Mouse (Mus musculus): ENCODE measurements around the gene Farp1. TPM values are rescaled to one million over a fixed set of nuclear protein-coding genes. Genes with fewer than 3 reads are reported as not detected.

Farp1 gene
- total RNA-seq, 2 experiments from 2014 or later, result 127 to 137 TPM

DNA sequence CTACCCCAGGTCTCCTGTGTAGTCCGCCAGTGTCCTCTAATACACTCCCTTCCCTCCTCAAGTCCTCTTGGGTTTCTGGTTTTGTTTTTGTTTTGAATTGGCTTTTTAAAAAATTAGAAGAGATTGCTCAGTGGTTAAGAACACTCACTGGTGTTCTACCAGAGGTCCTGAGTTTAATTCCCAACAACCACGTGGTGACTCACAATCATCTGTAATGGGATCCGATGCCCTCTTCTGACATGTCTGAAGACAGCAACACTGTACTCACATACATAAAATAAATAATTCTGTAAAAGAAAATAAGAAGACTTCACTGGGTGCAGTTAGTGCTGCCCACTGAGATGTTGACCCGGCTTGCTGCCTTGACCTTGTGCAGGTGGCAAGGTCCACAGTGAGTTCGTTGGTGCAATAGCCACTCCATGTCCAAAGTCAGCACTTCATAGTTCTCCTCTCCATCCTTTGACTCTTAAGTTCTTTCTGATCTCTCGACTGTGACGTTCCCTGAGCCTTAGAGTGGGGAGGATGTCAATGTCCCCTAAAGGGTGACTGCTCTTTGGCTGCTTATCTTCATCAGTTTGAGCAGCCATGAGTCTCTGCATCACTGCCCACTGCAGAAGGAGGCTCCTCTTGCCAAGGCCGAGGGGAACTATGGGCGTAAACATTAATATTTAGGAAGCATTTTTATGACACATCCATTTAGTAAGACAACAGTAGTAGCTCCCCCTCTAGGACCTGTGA lies 194.2 kb downstream of the Farp1 start:
- intact Hi-C loops (cut with DNase I), result loop anchor here (10.0 kb wide), 1 partner anchor 394 kb away; no protein-coding TSS in a partner anchor
- DNase-seq (ENCODE audit: low spot score in 2 of 2), result no peak

GRCm38 (mm10) chr14:121231232-121231631 lies 196.2 kb downstream of the Farp1 start:
- intact Hi-C loops (cut with DNase I), result loop anchor here (10.0 kb wide), 1 partner anchor 306 kb away; no protein-coding TSS in a partner anchor
- no peak for DNase-seq (ENCODE audit: low spot score in 2 of 2)

GRCm38 (mm10) chr14:121234741-121235307 lies 199.8 kb downstream of the Farp1 start:
- no peak for DNase-seq (ENCODE audit: low spot score in 2 of 2)
- intact Hi-C loops (cut with DNase I), result loop anchor here (10.0 kb wide), 1 partner anchor 310 kb away; no protein-coding TSS in a partner anchor

DNA sequence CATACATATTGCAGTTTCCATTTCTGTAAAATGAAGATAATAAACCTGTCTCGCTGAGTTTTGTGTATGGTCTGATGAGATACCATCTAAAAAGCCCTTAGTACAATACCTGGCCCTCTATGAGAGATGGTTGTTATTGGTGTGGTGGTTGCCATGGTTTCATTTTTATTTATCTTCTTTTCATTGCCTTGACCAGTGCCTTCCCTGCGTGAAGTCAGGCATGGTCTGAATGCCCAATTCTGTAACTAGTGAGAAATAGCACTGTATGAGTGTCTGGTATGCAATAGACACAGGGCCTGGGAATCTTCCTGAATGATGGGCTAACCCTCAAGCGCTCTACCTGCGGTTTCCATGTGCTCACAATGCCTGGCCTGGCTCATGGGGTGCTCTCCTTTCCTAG lies 201.7 kb downstream of the Farp1 start:
- intact Hi-C loops (cut with DNase I), result loop anchor here (10.0 kb wide), 1 partner anchor 312 kb away; no protein-coding TSS in a partner anchor
- DNase-seq (ENCODE audit: low spot score in 2 of 2), result no peak

GRCm38 (mm10) chr14:121238727-121239126 lies 203.7 kb downstream of the Farp1 start:
- intact Hi-C loops (cut with DNase I), result loop anchor here (10.0 kb wide), 1 partner anchor 314 kb away; no protein-coding TSS in a partner anchor
- DNase-seq (ENCODE audit: low spot score in 2 of 2), result no peak

DNA sequence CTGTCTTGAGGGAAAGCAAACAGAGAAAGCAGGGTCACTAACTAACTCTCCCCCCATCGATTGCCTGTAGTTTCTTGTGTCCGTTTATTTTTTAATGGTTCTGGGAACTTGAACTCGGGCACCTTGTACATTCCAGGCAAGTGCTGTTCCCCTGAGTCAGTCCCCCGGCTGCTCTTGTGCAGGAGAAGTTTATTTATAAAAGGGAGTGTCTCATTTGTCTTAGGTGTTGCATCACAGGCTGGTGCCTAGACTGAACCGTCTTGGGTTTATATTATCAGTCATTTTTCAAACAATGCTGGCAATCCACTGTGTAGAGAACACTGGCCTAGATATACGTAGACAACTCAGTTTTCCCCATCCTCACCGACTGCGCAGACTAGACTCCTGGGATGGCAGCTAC lies 204.4 kb downstream of the Farp1 start:
- intact Hi-C loops (cut with DNase I), result loop anchor here (10.0 kb wide), 1 partner anchor 315 kb away; no protein-coding TSS in a partner anchor
- DNase-seq (ENCODE audit: low spot score in 2 of 2), result no peak

GRCm38 (mm10) chr14:121244104-121244503 lies 209.1 kb downstream of the Farp1 start:
- intact Hi-C loops (cut with DNase I), result no loop called here
- DNase-seq (ENCODE audit: low spot score in 2 of 2), result no peak

GRCm38 (mm10) chr14:121246048-121246731 lies 211.2 kb downstream of the Farp1 start:
- intact Hi-C loops (cut with DNase I), result no loop called here
- DNase-seq (ENCODE audit: low spot score in 2 of 2), result peak in 1 of 2 experiments; percentile 40

GRCm38 (mm10) chr14:121247287-121247686 lies 212.3 kb downstream of the Farp1 start:
- DNase-seq (ENCODE audit: low spot score in 2 of 2), result no peak
- intact Hi-C loops (cut with DNase I), result no loop called here

DNA sequence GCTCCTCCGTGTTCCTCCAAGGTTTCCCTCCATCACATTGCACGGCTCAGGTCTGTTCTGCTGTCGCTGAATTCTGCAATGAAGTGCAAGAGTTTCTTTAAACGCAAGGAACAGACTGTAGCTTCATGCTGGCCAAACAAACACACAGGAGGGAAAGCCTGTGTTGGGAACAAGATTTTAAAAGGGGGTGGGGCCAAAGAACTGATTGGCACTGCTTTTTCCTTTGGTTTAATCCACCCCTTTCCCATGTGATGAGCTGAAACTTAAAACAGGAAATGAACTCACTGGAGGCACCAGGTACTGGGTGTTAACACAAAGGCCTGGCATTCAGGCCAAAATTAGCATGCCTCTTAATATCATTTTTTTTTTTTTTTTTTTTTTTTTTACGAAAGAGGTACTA lies 213.3 kb downstream of the Farp1 start:
- intact Hi-C loops (cut with DNase I), result no loop called here
- DNase-seq (ENCODE audit: low spot score in 2 of 2), result no peak

DNA sequence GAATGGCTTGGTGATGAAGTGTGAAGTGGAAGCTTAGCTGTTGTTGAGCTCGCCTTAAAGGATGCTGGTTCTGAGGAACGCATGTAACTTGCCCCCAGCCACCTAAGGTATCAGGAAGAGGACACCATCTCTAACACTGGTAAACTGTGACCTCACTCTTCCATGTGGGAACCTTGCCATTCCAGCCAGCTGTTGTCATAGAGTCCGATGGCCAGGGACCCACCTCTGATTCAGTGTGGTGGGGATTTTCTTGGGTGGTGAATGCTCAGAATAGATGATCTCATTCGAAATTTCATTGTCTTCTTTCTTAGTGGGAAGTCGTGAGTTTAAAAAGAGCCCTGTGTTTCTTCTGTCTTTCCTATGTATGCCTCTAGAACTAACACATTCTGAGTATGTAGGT lies 216.1 kb downstream of the Farp1 start:
- intact Hi-C loops (cut with DNase I), result loop anchor here (10.0 kb wide), 1 partner anchor 416 kb away; no protein-coding TSS in a partner anchor
- no peak for DNase-seq (ENCODE audit: low spot score in 2 of 2)

- no peak for DNase-seq (ENCODE audit: low spot score in 2 of 2)
- intact Hi-C loops (cut with DNase I), result loop anchor here (10.0 kb wide), 1 partner anchor 417 kb away; no protein-coding TSS in a partner anchor
Observed at GRCm38 (mm10) chr14:121251708-121252107, 216.7 kb downstream of the Farp1 start.

DNA sequence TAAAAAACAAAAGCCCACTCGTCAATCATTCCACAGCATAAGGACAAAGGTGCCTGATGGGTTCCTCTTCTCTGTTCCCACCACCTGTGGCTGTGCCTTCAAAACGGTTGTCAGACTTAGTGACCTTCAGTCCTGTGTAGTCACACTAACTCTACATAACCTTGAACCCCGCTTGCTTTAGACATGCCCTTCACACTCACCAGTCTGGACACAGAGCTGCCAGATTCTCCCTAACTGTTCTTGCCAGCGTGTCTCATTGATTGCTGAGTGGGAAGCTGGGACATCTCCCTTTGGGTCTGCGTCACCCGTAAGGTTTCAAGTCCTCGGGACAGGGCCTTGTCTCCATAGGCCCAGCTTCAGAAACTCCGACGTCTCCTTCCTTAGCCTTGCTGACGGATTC lies 217.5 kb downstream of the Farp1 start:
- intact Hi-C loops (cut with DNase I), result loop anchor here (10.0 kb wide), 1 partner anchor 418 kb away; no protein-coding TSS in a partner anchor

DNA sequence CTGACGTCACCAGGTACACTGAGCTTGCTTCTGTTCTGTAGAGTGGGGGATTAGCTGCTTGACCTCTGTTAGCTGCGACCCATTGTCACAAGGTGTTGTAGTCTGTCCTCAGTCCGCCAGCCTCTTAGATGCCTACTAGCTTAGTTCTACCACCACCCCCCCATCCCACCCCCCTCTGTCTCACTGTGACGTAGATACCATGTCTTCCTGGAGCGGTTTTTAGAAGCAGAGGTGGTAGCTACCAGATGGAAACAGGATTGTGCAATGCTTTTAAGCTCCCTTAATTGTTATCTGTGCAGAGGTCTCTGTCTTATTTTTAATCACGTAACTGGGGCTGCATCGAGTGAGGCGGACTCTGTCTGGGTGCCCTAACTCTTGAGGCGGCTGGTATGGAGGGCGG lies 219.9 kb downstream of the Farp1 start:
- intact Hi-C loops (cut with DNase I), result loop anchor here (10.0 kb wide), 1 partner anchor 420 kb away; no protein-coding TSS in a partner anchor
- no peak for DNase-seq (ENCODE audit: low spot score in 2 of 2)

More for the DNA sequence above, 217.5 kb downstream of the Farp1 start:
- DNase-seq (ENCODE audit: low spot score in 2 of 2), result no peak

DNA sequence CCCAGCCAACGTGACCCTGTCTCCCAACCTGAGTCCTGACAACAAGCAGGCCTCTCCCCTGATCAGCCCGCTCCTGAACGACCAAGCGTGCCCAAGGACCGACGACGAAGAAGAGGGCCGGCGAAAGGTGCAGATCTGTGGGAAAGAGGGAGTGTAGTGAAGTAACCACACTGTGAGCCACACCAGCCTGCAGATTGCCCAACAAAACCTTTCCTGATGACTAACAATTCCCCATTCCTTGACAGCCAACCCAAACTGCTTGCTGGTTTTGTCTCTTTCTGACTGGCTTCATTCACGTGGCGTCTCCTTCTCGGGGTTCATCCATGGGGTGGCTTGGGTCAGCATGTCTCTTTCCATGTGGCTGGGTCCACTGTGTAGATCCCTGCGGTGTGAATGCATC lies 220.5 kb downstream of the Farp1 start:
- intact Hi-C loops (cut with DNase I), result loop anchor here (10.0 kb wide), 1 partner anchor 421 kb away; no protein-coding TSS in a partner anchor
- no peak for DNase-seq (ENCODE audit: low spot score in 2 of 2)

DNA sequence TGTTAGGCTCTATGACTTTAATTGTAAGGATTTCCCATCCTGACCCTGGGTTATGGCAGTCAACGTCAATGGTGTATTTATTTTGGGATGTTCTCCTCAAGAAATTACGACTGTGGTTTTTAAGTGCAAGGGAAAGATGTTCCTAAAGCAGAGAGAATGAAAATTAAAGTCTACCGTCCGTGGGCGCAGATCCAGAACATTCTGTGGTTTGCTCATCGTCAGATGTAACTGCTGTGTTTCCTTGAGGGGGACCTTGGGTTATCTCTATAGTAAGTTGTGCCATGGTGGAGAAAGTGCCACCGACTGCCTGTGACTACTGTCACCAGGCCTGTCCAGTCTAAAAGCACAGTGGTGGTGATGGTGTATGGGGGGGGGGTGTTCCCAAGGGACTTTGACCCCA lies 221.9 kb downstream of the Farp1 start:
- DNase-seq (ENCODE audit: low spot score in 2 of 2), result peak; percentile 51 to 68
- intact Hi-C loops (cut with DNase I), result loop anchor here (10.0 kb wide), 1 partner anchor 422 kb away; no protein-coding TSS in a partner anchor

GRCm38 (mm10) chr14:121259332-121259731 lies 224.3 kb downstream of the Farp1 start:
- intact Hi-C loops (cut with DNase I), result loop anchor here (10.0 kb wide), 1 partner anchor 425 kb away; no protein-coding TSS in a partner anchor
- DNase-seq (ENCODE audit: low spot score in 2 of 2), result no peak

GRCm38 (mm10) chr14:121259789-121260188 lies 224.8 kb downstream of the Farp1 start:
- intact Hi-C loops (cut with DNase I), result loop anchor here (10.0 kb wide), 1 partner anchor 425 kb away; no protein-coding TSS in a partner anchor
- DNase-seq (ENCODE audit: low spot score in 2 of 2), result peak; percentile 78 to 80

DNA sequence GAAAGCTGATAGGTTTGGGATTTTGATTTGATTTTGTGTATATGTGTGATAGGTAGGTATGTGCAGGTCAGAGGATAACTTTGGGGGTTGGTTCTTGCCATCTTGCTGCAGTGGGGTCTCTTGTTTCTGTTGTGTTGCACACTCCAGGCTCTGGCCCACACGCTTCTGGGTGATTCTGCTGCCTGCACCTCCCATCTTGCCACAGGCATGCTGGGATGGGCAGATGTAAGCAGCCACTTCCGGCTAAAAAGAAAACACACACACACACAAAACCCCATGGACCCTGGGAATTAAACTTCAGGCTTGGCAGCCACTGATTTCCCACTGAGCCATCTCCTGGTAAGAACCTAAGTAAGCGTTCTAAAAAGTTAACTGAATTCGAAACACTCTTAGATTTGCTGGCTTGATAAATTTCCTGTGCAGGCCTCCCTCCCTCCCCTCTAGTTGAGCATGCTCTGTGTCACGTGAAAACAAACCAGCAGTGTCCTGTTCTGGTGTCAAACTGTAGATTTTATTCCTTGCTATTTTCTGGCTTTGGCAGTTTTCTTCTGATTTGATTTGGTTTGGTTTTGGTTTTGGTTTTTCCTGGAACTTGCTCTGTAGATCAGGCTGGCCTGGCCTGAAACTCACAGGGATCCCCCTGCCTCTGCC lies 226.4 kb downstream of the Farp1 start:
- intact Hi-C loops (cut with DNase I), result no loop called here
- no peak for DNase-seq (ENCODE audit: low spot score in 2 of 2)

Data from left cerebral cortex, postnatal 14 days (tissue).